Mouse (Mus musculus) megakaryocyte progenitor cell, adult 5-6 weeks (primary cell): ENCODE data around the gene Hs3st5. TPM values are rescaled to one million over a fixed set of nuclear protein-coding genes. Genes with fewer than 3 reads are reported as not detected.

Experiments used
- ATAC-seq: replicated peaks from 2 replicates; pipeline ENCODE4 v1.8.0; 2016; ENCODE audit warnings: mild to moderate bottlenecking, moderate TSS enrichment, inconsistent platforms; ENCODE audit not compliant: poor library complexity
- total RNA-seq, 2 experiments: library from RNA; stranded (forward) in 1 of 2; stranded (reverse) in 1 of 2; fragments of 157-497, 149-512 nt in 1 of 2; fragments of 200-1000 nt in 1 of 2; gene quantifications; 2 replicates each; pipeline versions ENCODE4 v1.2.3 to v1.2.4; 2015 to 2017

Gene Hs3st5
- total RNA-seq, 2 experiments from 2014 or later = not detected

DNA sequence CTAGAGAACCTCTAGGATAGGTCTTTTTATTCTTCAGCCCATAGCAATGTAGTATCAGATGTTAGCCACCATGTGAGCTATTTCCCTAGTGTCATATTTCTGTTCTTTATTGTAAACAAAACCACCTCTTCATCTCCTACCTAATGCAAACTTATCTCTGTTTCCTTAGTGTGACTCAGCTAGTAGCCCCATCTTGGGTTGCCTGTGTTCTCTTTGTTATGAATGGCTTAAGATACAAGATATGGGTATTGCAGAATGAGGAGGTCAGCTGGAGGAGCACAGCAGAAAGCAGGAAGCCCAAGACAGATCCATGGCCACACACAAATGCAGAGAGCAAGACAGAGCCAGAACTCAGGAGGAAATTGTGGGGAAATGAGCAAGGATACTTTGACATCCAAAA, 288.7 kb downstream of the Hs3st5 start:
- ATAC-seq = no peak

DNA sequence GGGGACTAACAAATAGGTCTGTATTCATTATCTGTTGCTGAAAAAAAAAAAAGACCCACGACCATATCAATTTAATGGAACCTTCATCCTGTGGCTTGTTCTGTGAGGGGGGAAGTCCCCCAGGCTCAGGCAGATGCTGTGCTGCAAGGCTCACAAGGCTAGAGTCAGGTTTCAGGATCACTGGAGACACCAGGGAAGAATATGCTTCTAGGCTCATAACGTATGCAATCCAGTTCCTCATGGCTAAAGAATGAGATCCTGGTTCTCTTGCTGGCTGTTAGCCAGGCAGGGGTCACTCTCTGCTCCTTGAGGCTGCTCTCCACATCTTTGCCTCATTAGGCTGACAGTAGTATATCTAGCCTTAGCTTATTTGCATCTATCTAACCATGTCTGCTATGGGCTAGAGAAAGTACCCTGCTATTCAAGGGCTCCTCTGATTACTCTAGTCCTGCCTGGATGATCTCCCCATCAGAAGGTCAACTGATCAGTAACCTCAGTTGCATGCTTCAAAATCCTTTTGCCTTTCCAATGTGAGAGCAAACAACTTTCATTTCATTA, 294.4 kb downstream of the Hs3st5 start:
- ATAC-seq = no peak

DNA sequence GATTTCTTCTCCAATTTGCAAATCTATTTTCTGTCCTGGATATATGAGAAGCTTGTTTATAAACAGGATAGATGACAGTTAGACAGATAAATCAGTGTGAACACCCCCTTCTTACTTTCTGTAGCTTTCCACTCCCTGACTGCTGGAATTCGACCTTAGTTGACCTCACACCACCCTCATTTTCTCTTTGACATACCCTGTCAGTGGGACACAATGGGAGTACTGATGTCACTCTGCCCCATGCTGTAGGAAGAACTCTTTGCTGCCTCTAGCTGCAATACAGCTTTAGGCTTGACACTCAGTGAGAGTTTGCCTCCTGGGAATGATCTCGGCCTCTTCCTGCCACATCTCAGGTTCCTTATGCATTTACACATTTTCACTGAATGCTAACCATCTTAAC, 297.1 kb downstream of the Hs3st5 start:
- ATAC-seq = no peak

DNA sequence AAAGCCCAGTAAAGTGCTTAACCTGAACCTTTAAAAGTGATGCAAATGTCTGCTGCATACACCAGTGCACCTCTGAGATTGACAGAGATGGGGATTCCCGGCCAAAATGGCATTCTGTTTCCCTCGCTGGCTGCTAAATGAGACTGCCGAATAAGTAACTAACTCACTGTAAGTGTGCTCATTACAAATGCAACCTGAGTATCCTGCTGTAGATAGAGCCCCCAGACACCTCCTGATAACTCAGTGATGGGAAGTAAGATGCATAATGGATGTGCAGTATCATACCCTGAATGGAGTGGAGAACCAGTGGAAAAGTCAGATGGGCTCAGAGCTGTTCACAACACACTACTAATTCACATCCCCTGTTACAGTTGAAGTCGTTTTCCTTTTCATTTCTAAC, 298.7 kb downstream of the Hs3st5 start:
- ATAC-seq = no peak

DNA sequence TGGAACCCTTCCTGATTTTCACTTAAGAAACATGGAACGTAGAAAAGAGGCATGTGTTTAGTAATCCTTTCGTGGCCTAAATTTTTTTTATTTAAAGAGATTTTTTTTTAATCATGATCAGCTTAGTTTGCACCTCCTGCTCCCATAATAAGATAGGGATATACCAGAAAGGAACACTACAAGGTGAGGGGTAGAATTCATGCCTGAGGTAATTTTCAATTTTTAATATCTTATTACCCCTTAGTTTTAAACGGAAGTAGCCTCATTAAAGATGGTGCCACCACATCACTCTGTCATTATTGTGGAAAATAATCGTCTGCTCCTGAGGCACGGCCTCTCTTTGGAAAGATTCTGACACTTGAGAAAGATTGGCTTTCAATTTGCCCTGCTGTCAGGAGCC, 299.2 kb downstream of the Hs3st5 start:
- ATAC-seq = no peak

- ATAC-seq = no peak
Observed at GRCm38 (mm10) chr10:36807007-36807406, 300.4 kb downstream of the Hs3st5 start.

DNA sequence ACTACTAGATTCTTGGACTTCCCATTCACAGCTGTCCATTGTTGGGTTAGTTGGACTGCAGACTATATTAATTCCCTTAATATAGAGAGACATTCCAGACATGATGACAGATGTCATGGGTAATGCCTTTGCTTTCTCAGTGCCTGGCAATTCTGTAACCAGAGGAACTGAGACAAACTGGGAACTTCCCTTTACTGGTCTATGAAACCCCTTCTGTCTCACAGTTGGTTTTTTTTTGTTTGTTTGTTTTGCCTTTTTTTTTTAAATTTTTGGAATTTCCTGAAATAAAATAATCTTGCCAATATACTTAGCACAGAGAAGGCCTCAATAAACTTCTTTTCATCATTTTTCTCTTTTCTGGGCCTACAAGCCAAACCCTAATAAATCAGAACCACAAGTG, 312.3 kb downstream of the Hs3st5 start:
- ATAC-seq = no peak

DNA sequence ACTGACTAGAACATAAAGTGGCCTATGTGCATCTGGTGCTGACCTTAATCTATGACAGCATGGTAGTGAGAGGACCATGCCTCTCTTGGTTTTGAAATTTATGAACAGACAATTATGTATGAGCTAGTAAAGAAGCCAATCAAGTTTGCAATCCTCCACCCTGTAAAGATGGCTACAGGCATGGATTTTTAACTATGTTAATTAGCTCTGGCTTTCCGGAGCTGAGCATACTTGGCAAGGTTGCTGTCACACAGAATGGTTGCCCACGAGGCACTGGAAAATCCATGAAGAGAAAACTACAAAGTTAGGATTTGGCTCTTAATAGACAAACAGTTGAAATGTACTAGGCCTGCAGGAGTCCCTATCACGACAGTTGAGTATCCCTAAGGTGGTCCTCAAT, 322.5 kb downstream of the Hs3st5 start:
- ATAC-seq = no peak

DNA sequence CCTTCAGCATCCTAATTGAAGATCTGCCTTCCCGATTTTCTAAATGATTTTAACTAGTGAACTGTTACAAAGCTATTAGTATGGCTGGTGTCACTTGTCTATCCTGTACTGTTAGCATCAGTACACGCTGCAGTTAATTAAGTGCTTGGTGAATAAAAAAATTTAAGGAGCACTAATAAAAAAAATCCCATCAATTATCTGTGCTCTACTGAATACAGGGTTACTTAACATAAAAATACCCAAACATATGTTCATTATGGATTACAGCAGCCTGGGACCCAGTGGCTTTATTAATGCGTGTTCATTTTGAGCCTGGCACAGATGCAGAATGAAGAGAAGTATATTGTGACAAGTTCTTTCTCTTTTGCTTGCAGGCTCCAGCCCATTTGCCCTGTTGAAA, 325.6 kb downstream of the Hs3st5 start:
- no peak for ATAC-seq

DNA sequence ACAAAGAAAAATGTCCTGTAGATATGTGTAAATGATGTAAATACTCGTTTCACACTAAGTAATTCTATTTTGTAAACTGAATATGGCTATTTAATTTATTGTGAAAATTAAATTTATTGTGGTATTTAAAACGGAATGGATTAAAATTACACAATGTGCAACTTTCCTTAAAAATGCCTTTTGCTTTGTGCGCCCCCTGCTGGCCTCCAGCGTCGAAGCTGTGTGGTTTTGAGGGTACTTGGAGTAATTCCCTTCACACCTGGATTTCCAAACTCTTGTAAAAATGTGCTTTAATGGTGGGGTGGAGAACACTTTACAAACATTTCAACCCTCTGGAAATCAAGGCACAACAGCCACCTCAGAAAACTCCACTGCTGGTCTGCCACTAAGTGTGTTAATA, 327.6 kb downstream of the Hs3st5 start:
- no peak for ATAC-seq

GRCm38 (mm10) chr10:36835836-36836516, 329.4 kb downstream of the Hs3st5 start:
- ATAC-seq = no peak

- ATAC-seq = no peak
Observed at GRCm38 (mm10) chr10:36850231-36850630, 343.6 kb downstream of the Hs3st5 start.

GRCm38 (mm10) chr10:36862127-36862895, 355.7 kb downstream of the Hs3st5 start:
- no peak for ATAC-seq
